In genomic region chr9:6067460-6067859, GRCm38 (mm10) we compare ENCODE assay signal across 26 mouse cellular contexts.
"Had no signal": no experiment of that assay in that cellular context is flagged by ENCODE, and none has a peak within 500 bp of the region (broad histone marks: within the 10 kb centered on the region; RNA-seq: fewer than 3 reads in every experiment).

No protein-coding gene starts in this region.

- H3K27ac ChIP-seq: embryonic facial prominence, embryonic 10.5 days; embryonic facial prominence, embryonic 12.5 days; embryonic facial prominence, embryonic 13.5 days; embryonic facial prominence, embryonic 15.5 days; forebrain, embryonic 10.5 days; forebrain, embryonic 12.5 days; forebrain, embryonic 13.5 days; forebrain, embryonic 15.5 days; gastrocnemius, adult 2 months; heart, adult 2 months had no signal

- DNase-seq: cerebellum, adult 9-10 months; cerebellum, adult 9-11 months; cerebellum, postnatal 10 days; cerebellum, postnatal 14 days; cerebellum, postnatal 25 days; cerebellum, postnatal 36 days; embryo, embryonic 11 days; forebrain, postnatal 0 days; gastrocnemius, adult 2 months; gastrocnemius, postnatal 10 days; gastrocnemius, postnatal 14 days; gastrocnemius, postnatal 25 days; gastrocnemius, postnatal 36 days; heart, adult 18-20 months; heart, adult 2 months had no signal

- H3K4me3 ChIP-seq: embryonic facial prominence, embryonic 10.5 days; embryonic facial prominence, embryonic 12.5 days; embryonic facial prominence, embryonic 13.5 days; embryonic facial prominence, embryonic 15.5 days; erythroblast, embryonic 14.5 days; forebrain, embryonic 10.5 days; forebrain, embryonic 12.5 days; forebrain, embryonic 13.5 days; forebrain, embryonic 15.5 days; gastrocnemius, adult 2 months; heart, adult 2 months had no signal

- H3K36me3 ChIP-seq: embryonic facial prominence, embryonic 10.5 days; embryonic facial prominence, embryonic 12.5 days; embryonic facial prominence, embryonic 13.5 days; embryonic facial prominence, embryonic 15.5 days; forebrain, embryonic 10.5 days; forebrain, embryonic 12.5 days; forebrain, embryonic 15.5 days had no signal

- H3K27me3 ChIP-seq: embryonic facial prominence, embryonic 12.5 days; embryonic facial prominence, embryonic 13.5 days; embryonic facial prominence, embryonic 15.5 days; forebrain, embryonic 12.5 days; forebrain, embryonic 13.5 days; forebrain, embryonic 15.5 days had no signal

- H3K9ac ChIP-seq: embryonic facial prominence, embryonic 12.5 days; embryonic facial prominence, embryonic 13.5 days; embryonic facial prominence, embryonic 15.5 days; forebrain, embryonic 12.5 days; forebrain, embryonic 13.5 days; forebrain, embryonic 15.5 days; forebrain, postnatal 0 days had no signal

- H3K9me3 ChIP-seq: embryonic facial prominence, embryonic 10.5 days; embryonic facial prominence, embryonic 12.5 days; embryonic facial prominence, embryonic 13.5 days; embryonic facial prominence, embryonic 15.5 days; forebrain, embryonic 10.5 days; forebrain, embryonic 12.5 days; forebrain, embryonic 13.5 days; forebrain, embryonic 15.5 days had no signal

- ATAC-seq: forebrain, embryonic 13.5 days; forebrain, embryonic 14.5 days; forebrain, embryonic 15.5 days; forebrain, embryonic 16.5 days; forebrain, postnatal 0 days had no signal

- H3K4me1 ChIP-seq: embryonic facial prominence, embryonic 10.5 days; embryonic facial prominence, embryonic 12.5 days; embryonic facial prominence, embryonic 13.5 days; embryonic facial prominence, embryonic 15.5 days; forebrain, embryonic 10.5 days; forebrain, embryonic 12.5 days; forebrain, embryonic 13.5 days; forebrain, embryonic 15.5 days had no signal
